Mouse (Mus musculus) heart, adult 2 months (tissue): Measurements from ENCODE around the gene Zfp366. TPM values are rescaled to one million over a fixed set of nuclear protein-coding genes. Genes with fewer than 3 reads are reported as not detected.

Experiments
- DNase-seq, 2 experiments: peaks; one replicate each; pipeline ENCODE4 v3.0.0; 2021
- H3K27ac ChIP-seq: fragments of 200-600 bp; 2 replicates; pipeline ENCODE4 v1.8.1; 2022
- H3K27me3 ChIP-seq: fragments of 200-500 bp; 2 replicates; pipeline ENCODE4 v1.6.1; 2012; ENCODE audit warnings: mild to moderate bottlenecking, low read length, inconsistent platforms, mixed read lengths; ENCODE audit not compliant: control insufficient read depth, insufficient read depth
- H3K36me3 ChIP-seq: fragments of 200-500 bp; 2 replicates; pipeline ENCODE4 v1.6.1; 2012; ENCODE audit warnings: low read length, inconsistent platforms; ENCODE audit not compliant: control insufficient read depth, insufficient read depth
- H3K4me1 ChIP-seq: fragments of 200-500 bp; 2 replicates; pipeline ENCODE4 v1.6.1; 2011; ENCODE audit warnings: low read length; ENCODE audit not compliant: control insufficient read depth, insufficient read depth
- H3K4me3 ChIP-seq: fragments of 200-600 bp; 2 replicates; pipeline ENCODE4 v1.8.1; 2022
- H3K79me2 ChIP-seq: fragments of 200-500 bp; replicated peaks from 2 replicates; pipeline ENCODE4 v1.6.1; 2012; ENCODE audit warnings: mild to moderate bottlenecking, inconsistent platforms, low read length, moderate library complexity, mixed read lengths; ENCODE audit not compliant: control insufficient read depth, insufficient read depth
- H3K9ac ChIP-seq: fragments of 200-500 bp; 2 replicates; pipeline ENCODE4 v1.6.1; 2012; ENCODE audit warnings: low read depth, mild to moderate bottlenecking, control low read depth, inconsistent platforms, low read length, mixed read lengths
- CTCF ChIP-seq: fragments of 200-600 bp; IDR thresholded peaks from 2 replicates; pipeline ENCODE4 v1.8.1; 2022; ENCODE audit warnings: antibody characterized with exemption, mild to moderate bottlenecking, moderate library complexity
- EP300 ChIP-seq: fragments of 200-500 bp; IDR thresholded peaks from 2 replicates; pipeline ENCODE4 v1.6.1; 2011; ENCODE audit warnings: low read depth, low read length, control low read depth; ENCODE audit not compliant: insufficient read depth
- POLR2A ChIP-seq: fragments of 200-500 bp; IDR thresholded peaks from 2 replicates; pipeline ENCODE4 v1.6.1; 2011; ENCODE audit warnings: mild to moderate bottlenecking, low read depth, low read length, control low read depth; ENCODE audit not compliant: insufficient read depth
- WGBS: fragments of 180-500 bp; shearing (Covaris S2); methylation state at CpG from one replicate; pipeline ENCODE4 v1.1.7; 2018; 5-methylcytosine and 5-hydroxymethylcytosine counted together
- intact Hi-C: fragments of 180-260 bp; cut with DNase I; formaldehyde crosslinking; loops from one replicate; pipeline ENCODE4 v1.15.1; 2025
- polyA plus RNA-seq: library from polyadenylated mRNA; depleted of rRNA; stranded (reverse); fragments of >200 nt; gene quantifications from 2 replicates; pipeline ENCODE4 v1.2.3, GENCODE M21; 2012
- total RNA-seq, 2 experiments: library from RNA; stranded (reverse); gene quantifications; 2 replicates each; pipeline ENCODE4 v1.2.3; 2021

Zfp366 gene
- total and polyA plus RNA-seq, 3 experiments: 5.0 to 14.4 (median 9.7) TPM

DNA sequence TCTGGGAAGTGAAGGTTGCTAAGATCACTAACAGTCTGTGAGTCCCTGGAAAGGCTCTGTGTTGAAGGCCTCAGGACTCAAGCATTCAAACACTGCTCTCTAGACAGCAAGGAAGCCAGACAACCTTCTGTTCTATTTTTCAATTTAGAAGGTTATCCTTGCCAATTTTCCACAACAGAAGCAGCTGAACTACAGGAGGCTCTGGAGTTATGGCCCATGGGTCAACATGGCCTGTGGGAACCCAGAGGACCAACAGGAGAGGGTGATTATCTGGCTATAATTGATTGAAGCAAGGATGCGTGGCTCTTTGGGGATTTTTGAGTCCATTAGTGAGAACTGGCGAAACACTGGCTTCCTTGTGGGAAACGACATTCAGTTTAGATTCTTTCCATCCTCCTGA is 48.7 kb downstream of the Zfp366 start:
- H3K4me1 ChIP-seq: peaks cover 48% of the 10 kb centered on the region
- peak in 1 of 2 experiments; percentile 26 for DNase-seq
- intact Hi-C loops: no loop called here
- H3K27ac ChIP-seq: peak overlapping the region; percentile 98
- H3K36me3 ChIP-seq: peaks cover 68% of the 10 kb centered on the region
- no peaks in the 10 kb centered on the region for H3K79me2 ChIP-seq
- 62% methylated on average over 3 of the region's 3 CpGs for WGBS
- H3K27me3 ChIP-seq: no peaks in the 10 kb centered on the region
- no peak overlapping the region for H3K4me3 ChIP-seq
- TF ChIP-seq EP300 (no peak), POLR2A (no peak), CTCF (no peak)
- no peak overlapping the region for H3K9ac ChIP-seq

DNA sequence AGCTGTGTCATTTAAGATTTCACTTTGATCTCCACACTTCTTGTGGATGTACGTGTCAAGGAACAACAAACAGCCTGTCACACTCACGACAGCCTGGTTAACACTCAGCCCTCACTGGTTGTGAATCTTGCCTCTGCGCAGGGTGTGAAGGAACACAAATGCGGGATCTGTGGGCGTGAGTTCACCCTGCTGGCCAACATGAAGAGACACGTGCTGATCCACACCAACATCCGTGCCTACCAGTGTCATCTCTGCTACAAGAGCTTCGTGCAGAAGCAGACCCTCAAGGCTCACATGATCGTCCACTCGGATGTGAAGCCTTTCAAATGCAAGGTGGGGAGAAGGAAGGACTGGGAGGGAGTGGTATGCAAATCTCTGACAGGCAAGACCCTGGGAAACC is 49.3 kb downstream of the Zfp366 start:
- no peak for DNase-seq
- peaks cover 52% of the 10 kb centered on the region for H3K4me1 ChIP-seq
- no peaks in the 10 kb centered on the region for H3K79me2 ChIP-seq
- no peak overlapping the region for H3K9ac ChIP-seq
- TF ChIP-seq EP300 (no peak), POLR2A (no peak), CTCF (no peak)
- no peaks in the 10 kb centered on the region for H3K27me3 ChIP-seq
- intact Hi-C loops: no loop called here
- WGBS: 87% methylated on average over 10 of the region's 10 CpGs
- H3K36me3 ChIP-seq: peaks cover 68% of the 10 kb centered on the region
- H3K4me3 ChIP-seq: no peak overlapping the region
- peak overlapping the region; percentile 98 for H3K27ac ChIP-seq

DNA sequence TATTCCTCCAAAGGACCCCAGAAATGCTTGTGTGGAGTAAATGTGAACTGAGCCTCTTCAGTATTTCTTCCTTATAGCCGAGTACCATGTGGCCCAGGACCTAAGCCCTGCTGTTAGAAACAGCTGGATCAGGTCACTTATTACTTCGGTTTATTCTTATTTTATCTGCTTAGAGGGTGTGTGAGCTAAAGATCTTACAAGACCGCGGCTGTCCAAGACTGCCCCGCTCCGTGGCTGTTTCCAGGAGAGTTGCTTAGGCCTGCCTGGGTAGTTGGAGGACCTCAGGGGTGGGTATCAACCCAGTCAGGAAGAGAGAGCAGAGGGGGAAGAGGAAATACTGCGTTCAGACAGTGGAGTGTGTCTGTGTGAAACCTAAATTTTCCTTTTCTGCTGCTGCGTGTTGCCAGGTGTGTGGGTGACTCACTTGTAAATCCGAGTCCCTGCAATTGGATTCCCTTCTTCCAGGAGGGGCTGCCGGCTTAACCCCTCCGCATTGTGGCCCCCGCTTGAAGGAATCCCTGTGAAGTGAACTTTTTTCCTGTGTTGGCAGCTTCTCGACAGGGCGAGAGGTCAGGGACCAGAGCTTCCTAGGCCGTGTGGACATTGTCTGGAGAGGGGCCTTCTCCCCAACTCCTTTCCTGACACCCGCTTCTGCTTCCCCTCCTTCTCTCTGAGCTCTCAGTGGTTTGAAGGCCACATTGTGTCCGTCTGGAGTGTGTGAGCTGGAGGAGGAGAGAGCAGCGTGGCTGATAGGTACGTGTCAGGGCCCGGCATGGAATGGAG is 51.0 kb downstream of the Zfp366 start:
- Histone ChIP-seq H3K9ac (peak overlapping the region; percentile 3), H3K4me3 (no peak overlapping the region), H3K27ac (peak overlapping the region; percentile 98), H3K27me3 (no peaks in the 10 kb centered on the region), H3K79me2 (no peaks in the 10 kb centered on the region), H3K36me3 (peaks cover 75% of the 10 kb centered on the region), H3K4me1 (peaks cover 49% of the 10 kb centered on the region)
- TF ChIP-seq EP300 (no peak), POLR2A (no peak), CTCF (no peak)
- intact Hi-C loops: loop anchor here (5.0 kb wide), 1 partner anchor 108 kb away; no protein-coding TSS in a partner anchor
- no peak for DNase-seq
- 46% methylated on average over 20 of the region's 20 CpGs for WGBS

DNA sequence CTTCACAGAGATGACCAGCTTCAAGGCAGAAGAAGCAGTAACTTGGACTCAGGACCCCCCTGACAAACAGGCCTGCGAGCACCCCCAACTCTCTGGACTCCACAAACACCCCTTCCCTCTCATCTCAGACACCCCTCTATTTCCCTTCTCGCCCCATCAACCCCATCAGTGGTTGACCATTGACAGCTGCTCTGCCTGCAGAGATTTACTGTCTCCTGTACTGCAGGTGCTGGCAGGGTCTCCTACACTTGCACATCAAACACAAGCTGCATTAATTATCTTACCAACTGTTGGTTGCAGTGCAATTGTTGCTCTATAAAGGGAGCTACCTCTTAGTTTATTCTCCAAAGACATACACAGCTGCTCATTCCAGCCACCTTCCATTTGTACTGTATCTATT is 51.6 kb downstream of the Zfp366 start:
- 75% methylated on average over 2 of the region's 2 CpGs for WGBS

DNA sequence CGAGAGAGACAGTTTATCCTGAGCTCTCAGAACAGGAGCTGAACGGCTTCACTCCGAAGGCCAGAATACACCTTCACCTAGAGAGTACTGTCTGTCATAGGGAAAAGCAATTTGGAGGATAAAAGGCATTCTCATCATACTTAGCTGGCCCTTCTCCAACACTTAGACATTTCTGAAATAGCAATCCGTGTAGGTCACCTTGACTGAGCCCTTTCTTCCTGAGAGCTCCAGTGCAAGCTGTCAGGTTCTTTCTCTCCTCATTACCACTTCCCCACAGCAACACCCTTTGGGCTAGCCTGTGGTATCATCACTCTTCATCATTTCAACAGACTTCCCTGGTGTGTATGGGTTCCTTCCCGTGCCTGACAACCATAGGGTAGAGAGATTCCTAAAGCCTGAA is 52.5 kb downstream of the Zfp366 start:
- Histone ChIP-seq H3K79me2 (no peaks in the 10 kb centered on the region), H3K4me3 (no peak overlapping the region), H3K9ac (peak overlapping the region; percentile 31; the same call in 1 of the 2 replicates), H3K36me3 (peaks cover 65% of the 10 kb centered on the region), H3K27ac (peak overlapping the region; percentile 98), H3K27me3 (no peaks in the 10 kb centered on the region), H3K4me1 (peaks cover 50% of the 10 kb centered on the region)
- intact Hi-C loops: loop anchor here (1.0 to 5.0 kb wide), 2 partner anchors 47 to 110 kb away; no protein-coding TSS in a partner anchor
- 56% methylated on average over 5 of the region's 5 CpGs for WGBS
- TF ChIP-seq CTCF (no peak), EP300 (no peak), POLR2A (no peak; the same call in 1 of the 2 replicates)
- peak in 1 of 2 experiments; percentile 26 for DNase-seq

More for the DNA sequence above, 51.6 kb downstream of the Zfp366 start:
- Histone ChIP-seq H3K36me3 (peaks cover 70% of the 10 kb centered on the region), H3K27me3 (no peaks in the 10 kb centered on the region), H3K79me2 (no peaks in the 10 kb centered on the region), H3K4me3 (no peak overlapping the region), H3K9ac (peak overlapping the region; percentile 3), H3K4me1 (peaks cover 47% of the 10 kb centered on the region), H3K27ac (peak overlapping the region; percentile 98)
- intact Hi-C loops: loop anchor here (5.0 kb wide), 1 partner anchor 109 kb away; no protein-coding TSS in a partner anchor
- no peak for DNase-seq
- TF ChIP-seq POLR2A: no peak
- no peak for TF ChIP-seq CTCF
- TF ChIP-seq EP300: no peak

DNA sequence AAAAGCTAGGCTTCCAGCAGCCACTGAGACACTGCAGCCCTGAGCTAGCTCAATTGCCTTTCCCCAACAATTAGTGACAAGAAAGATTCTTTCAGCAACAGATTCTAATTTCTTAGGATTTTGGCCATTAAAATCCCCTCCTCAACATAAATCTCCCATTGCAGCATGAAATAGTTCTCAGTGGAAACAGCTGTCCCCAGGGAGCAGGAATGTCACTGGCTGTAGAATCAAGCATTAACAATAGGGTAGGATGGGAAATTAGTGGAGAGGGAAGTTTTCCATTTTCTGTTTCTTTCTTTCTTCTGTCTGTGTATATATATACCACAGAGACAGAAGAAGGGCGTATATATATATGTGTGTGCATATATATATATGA is 53.2 kb downstream of the Zfp366 start:
- Histone ChIP-seq H3K27me3 (no peaks in the 10 kb centered on the region), H3K4me3 (no peak overlapping the region), H3K27ac (peak overlapping the region; percentile 98), H3K4me1 (peaks cover 49% of the 10 kb centered on the region), H3K79me2 (no peaks in the 10 kb centered on the region), H3K9ac (no peak overlapping the region), H3K36me3 (peaks cover 58% of the 10 kb centered on the region)
- 22% methylated on average over 1 of the region's 1 CpGs for WGBS
- intact Hi-C loops: loop anchor here (1.0 to 5.0 kb wide), 5 partner anchors 8 to 111 kb away; partner anchors contain the start of gene Zfp366
- no peak for DNase-seq
- TF ChIP-seq EP300 (no peak), POLR2A (no peak), CTCF (no peak)
